Mouse (Mus musculus): ENCODE measurements around the gene Cfap58. TPM values are rescaled to one million over a fixed set of nuclear protein-coding genes. Genes with fewer than 3 reads are reported as not detected.

Cfap58 gene
- polyA plus RNA-seq (2015; fragmentation: Nextera tagmentation; extraction: Ambion mirVana) = 0.08 and 0.11 TPM in 2 replicates

DNA sequence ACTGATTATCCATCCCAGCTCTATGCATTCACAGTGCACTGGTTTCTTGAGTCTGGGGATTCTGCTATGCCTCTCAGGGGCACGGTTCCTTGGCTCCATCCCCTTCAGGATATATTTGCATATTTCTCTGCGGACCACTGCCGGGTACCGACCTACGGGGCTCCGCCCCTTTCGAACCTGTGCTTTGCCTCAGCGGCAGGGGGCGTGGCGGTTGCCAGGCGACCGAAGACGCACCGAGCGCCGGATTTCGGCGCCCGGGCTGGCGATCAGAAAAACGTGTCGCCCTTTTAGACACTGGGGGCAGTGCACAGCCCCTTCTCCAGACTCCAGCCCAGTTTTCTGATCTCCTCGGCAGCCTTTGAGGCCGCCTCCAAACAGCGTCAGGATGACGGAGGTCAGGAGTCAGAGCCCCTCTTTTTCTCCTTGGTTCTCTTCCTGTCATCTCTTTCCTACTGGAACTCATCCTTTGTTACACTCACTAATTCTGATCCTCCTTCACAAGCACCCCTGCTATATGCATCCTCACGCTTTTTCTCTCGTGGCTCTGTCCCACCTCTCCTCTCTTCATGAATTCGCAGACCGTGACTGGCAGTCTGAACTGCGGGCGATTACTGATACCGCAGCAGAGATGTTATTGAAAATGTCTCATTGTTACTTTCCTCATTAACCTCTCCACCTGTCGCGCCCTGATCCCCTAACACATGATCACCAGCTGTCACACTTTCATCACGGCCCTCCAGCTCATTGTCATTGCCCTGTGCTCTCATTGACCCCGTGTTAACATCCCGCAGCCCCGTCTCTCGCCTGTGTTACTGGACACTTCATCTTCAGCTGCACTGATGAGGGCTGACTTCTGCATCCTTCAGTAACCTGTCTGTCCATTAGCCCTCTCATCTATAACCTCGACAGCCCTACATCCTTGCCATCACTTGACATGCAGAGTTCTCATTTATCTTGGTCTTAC lies at the start of gene Cfap58:
Gene Cfap58, plus strand, starts transcription at position 233 of the 964 bp plus-strand sequence.
- Histone ChIP-seq H3K4me1 (peaks cover 11% of the 10 kb centered on the region), H3K9me3 (no peaks in the 10 kb centered on the region), H3K9ac (peak within 1 kb of the TSS; percentile 63), H3K4me2 (peak within 1 kb of the TSS; percentile 76), H3K36me3 (no peaks in the 10 kb centered on the region), H3K27ac (replicated peaks) (no peak within 1 kb of the TSS), H3K27me3 (replicated peaks) (peaks cover 38% of the 10 kb centered on the region), H3K4me3 (peak within 1 kb of the TSS; percentile 50)
- WGBS = 8% methylated on average over 41 of the region's 41 CpGs
- 0 out of 2 replicates have a peak, but pooled peaks have one; percentile 51 for ATAC-seq (ENCODE audit: extremely low read depth, insufficient number of reproducible peaks, low FRiP score, low TSS enrichment)

DNA sequence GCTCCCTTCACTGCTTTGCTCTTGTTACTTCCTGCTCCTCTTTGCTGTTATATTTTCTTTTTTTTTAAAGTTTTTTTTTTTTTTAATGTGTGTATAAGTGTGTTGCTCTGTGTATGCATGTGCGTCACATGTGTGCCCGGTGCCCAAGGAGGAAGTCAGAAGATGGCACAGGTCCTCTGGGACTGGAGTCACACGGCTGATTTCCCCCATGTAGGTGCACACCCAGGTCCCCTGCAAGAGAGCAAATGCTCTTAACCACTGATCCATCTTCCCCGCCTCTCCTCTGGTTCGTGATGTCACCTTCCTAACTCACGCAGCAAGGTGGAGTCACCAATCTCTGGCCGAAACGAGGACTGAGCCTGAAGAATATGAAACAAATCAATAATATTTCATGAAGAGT lies 49.4 kb upstream of the Cfap58 start:
- Histone ChIP-seq H3K4me1 (peaks cover 69% of the 10 kb centered on the region), H3K27me3 (replicated peaks) (no peaks in the 10 kb centered on the region), H3K27ac (replicated peaks) (no peak overlapping the region), H3K9ac (no peak overlapping the region), H3K4me2 (no peak overlapping the region), H3K4me3 (no peak overlapping the region), H3K9me3 (no peaks in the 10 kb centered on the region), H3K36me3 (peaks cover under 1% of the 10 kb centered on the region; the same call in 1 of the 2 replicates)
- ATAC-seq (ENCODE audit: extremely low read depth, insufficient number of reproducible peaks, low FRiP score, low TSS enrichment) = no peak
- 89% methylated on average over 8 of the region's 8 CpGs for WGBS

DNA sequence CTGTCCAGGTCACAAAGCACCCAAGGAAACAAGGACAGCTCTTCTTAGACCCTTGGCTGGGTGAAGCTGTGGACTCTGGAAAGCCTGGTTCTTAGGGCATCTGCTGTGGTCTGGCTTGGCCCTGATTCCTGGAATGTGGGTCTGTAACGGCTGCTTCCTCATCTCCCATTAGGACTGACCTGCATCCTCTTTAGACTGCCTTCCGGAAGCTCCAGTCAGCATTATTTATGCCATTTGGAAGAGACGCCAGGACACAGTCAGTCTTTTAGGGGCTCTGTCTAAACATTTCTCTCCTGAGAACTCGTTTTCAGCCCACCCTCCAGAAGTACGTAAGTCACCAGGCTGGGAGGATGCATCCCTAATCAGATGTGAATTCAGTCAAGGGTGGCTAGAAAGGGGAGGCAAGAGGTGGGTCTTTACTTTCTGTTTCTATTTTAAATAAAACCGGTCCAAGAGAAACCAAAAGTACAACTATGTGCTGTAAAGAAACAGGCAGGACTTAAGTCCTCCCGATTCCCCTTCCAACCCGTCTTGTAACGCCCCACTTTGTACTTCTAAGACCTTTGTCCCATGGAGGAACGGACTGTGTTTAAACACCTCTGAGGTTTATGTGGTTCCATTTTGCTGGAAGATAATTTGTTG lies 46.9 kb upstream of the Cfap58 start:
- ATAC-seq (ENCODE audit: extremely low read depth, insufficient number of reproducible peaks, low FRiP score, low TSS enrichment) = no peak
- peak overlapping the region; percentile 63 for H3K27ac ChIP-seq (replicated peaks)
- H3K9me3 ChIP-seq = no peaks in the 10 kb centered on the region
- no peaks in the 10 kb centered on the region for H3K27me3 ChIP-seq (replicated peaks)
- H3K4me2 ChIP-seq = no peak overlapping the region
- H3K4me1 ChIP-seq = peaks cover 44% of the 10 kb centered on the region
- H3K36me3 ChIP-seq = peaks cover 26% of the 10 kb centered on the region
- H3K9ac ChIP-seq = no peak overlapping the region
- no peak overlapping the region for H3K4me3 ChIP-seq
- WGBS = 59% methylated on average over 10 of the region's 10 CpGs

DNA sequence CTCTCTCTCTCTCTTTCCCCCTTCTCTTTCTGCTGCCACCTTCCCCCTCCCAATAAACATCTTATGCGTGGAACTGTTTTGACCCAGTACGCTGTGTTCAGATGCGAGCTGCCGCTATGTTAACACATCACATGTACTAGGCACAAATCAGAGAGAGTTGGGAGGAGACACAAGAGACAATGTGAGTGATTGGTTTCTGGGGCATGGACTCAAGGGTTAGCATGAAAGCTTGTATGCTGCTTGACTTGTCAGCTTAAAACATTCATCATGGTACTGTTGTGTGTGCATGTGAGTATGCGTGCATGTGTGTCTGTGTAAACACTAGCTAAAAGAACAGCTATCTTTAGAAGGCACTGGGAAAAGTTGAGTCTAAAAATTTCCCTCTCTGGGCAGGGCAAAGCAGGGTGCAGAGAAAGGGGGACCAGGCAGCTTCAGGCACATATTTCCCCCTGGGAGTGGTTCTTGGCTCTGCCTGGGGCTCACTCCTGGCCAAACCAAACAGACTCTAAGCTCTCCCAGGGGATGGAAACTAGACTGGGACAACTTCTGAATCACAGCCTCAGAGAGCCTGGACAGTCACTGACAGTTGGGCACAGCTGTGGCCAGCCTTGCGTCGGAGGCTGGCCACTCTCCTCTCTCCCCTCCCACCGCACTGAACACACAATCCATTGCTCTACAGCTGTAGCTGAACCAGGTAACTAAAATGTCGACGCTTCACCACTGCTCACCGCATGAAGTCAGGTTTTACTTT lies 45.7 kb upstream of the Cfap58 start:
- no peak; the same call in 1 of the 2 replicates for ATAC-seq (ENCODE audit: extremely low read depth, insufficient number of reproducible peaks, low FRiP score, low TSS enrichment)
- H3K27me3 ChIP-seq (replicated peaks) = no peaks in the 10 kb centered on the region
- peak overlapping the region; percentile 63 for H3K27ac ChIP-seq (replicated peaks)
- H3K9ac ChIP-seq = no peak overlapping the region
- no peaks in the 10 kb centered on the region for H3K9me3 ChIP-seq
- H3K4me1 ChIP-seq = peaks cover 33% of the 10 kb centered on the region
- WGBS = 63% methylated on average over 11 of the region's 11 CpGs
- H3K4me3 ChIP-seq = no peak overlapping the region
- H3K36me3 ChIP-seq = peaks cover 38% of the 10 kb centered on the region
- no peak overlapping the region for H3K4me2 ChIP-seq

DNA sequence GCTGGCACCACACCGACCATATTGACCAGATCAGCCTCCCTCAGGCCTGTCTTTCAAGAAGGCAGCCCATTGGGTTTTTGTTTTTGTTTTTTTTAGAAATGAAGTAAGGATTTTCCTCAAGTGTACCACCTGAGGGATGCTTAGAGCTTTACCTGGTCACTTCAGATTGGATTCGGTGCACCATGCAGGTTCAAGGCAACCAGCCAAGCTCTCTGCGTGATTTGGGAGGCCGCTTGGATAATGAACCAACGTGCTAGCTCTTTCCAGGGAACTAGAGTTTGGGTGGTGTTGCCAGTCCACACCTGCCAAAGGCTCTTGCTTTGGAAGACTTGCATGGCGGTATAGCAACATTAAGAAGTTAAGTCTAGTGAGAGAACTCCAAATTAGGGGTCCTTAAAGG lies 44.4 kb upstream of the Cfap58 start:
- Histone ChIP-seq H3K27ac (replicated peaks) (no peak overlapping the region), H3K9me3 (no peaks in the 10 kb centered on the region), H3K9ac (no peak overlapping the region), H3K4me2 (no peak overlapping the region), H3K4me1 (peaks cover 29% of the 10 kb centered on the region), H3K4me3 (no peak overlapping the region), H3K36me3 (peaks cover 51% of the 10 kb centered on the region), H3K27me3 (replicated peaks) (no peaks in the 10 kb centered on the region)
- WGBS = 92% methylated on average over 6 of the region's 6 CpGs
- ATAC-seq (ENCODE audit: extremely low read depth, insufficient number of reproducible peaks, low FRiP score, low TSS enrichment) = no peak

DNA sequence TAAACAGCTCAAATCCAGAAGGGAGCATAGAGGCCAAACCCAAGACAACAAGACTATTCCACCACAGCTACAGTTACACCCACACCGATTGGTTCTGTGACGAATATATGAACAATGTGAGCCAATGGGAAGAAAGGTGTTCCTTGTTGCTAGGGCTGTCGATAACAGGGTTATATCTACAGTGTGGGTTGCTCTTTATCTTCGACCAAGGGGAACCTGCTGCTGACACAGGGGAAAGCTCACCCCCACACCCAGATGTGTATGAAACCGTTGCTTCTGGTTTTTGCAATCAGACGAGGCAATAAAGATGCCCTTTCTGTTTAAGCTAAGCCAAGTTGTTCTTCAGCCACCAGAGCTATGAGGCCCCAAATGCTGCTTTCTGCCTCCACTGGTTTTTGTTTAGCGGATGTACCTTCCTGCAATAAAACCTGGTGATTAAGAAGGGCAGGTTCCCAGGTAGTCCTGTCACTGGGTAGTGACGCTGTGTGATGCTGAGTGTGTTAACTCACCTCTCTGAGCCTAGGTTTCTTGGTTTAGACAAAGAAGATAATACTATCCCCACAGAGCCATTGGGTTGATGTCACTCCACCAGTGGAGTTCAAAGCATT lies 38.9 kb upstream of the Cfap58 start:
- H3K9me3 ChIP-seq = no peaks in the 10 kb centered on the region
- WGBS = 71% methylated on average over 8 of the region's 8 CpGs
- H3K27ac ChIP-seq (replicated peaks) = no peak overlapping the region
- H3K4me2 ChIP-seq = no peak overlapping the region
- no peak overlapping the region for H3K4me3 ChIP-seq
- H3K4me1 ChIP-seq = peaks cover 37% of the 10 kb centered on the region
- peaks cover 71% of the 10 kb centered on the region for H3K36me3 ChIP-seq
- H3K9ac ChIP-seq = no peak overlapping the region
- ATAC-seq (ENCODE audit: extremely low read depth, insufficient number of reproducible peaks, low FRiP score, low TSS enrichment) = no peak
- no peaks in the 10 kb centered on the region for H3K27me3 ChIP-seq (replicated peaks)

DNA sequence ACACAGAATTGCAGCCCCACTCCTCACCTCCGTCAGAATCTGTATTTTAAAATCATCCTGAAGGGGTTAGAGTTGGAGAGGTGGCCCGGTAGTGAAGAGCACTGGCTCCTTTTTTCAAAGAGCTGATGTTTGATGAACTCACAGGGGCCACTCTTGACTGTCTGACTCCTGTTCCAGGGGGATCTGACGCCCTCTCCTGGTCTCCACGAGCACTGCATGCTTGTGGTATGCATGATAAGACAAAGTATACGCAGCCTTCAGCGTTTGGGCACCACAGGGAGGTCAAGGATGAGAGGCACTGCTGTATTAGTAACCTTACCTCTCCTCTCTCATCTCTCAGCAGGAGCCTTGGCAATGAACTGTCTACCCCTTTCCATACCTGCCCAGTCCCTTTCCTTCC lies 37.5 kb upstream of the Cfap58 start:
- no peak for ATAC-seq (ENCODE audit: extremely low read depth, insufficient number of reproducible peaks, low FRiP score, low TSS enrichment)
- peaks cover 45% of the 10 kb centered on the region for H3K4me1 ChIP-seq
- 68% methylated on average over 6 of the region's 6 CpGs for WGBS
- no peak overlapping the region for H3K27ac ChIP-seq (replicated peaks)
- H3K4me3 ChIP-seq = no peak overlapping the region
- no peak overlapping the region for H3K4me2 ChIP-seq
- H3K9ac ChIP-seq = no peak overlapping the region
- no peaks in the 10 kb centered on the region for H3K9me3 ChIP-seq
- no peaks in the 10 kb centered on the region for H3K27me3 ChIP-seq (replicated peaks)
- peaks cover 56% of the 10 kb centered on the region for H3K36me3 ChIP-seq

DNA sequence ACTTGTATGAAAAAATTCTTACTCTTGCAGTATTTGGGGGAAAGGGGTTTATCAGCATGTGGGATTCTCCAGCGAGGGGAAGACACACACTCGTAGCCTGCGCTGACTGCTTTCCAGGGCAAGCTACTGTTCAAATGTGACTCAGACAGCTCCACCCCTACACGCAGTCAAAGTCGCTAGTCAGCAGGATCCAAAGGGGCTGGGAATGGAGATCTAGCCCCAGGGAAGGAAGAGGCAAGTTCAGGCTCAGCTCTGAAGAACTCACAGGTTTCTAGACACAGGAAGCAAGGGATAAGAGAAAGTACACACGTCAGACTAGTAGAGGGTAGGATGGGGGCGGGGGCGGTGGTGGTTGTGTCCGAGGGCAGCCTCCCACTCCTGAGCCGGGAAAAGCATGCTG lies 36.9 kb upstream of the Cfap58 start:
- no peaks in the 10 kb centered on the region for H3K9me3 ChIP-seq
- H3K36me3 ChIP-seq = peaks cover 51% of the 10 kb centered on the region
- no peak for ATAC-seq (ENCODE audit: extremely low read depth, insufficient number of reproducible peaks, low FRiP score, low TSS enrichment)
- no peak overlapping the region for H3K27ac ChIP-seq (replicated peaks)
- whole genome bisulfite sequencing = 73% methylated on average over 10 of the region's 10 CpGs
- peaks cover 50% of the 10 kb centered on the region for H3K4me1 ChIP-seq
- H3K4me2 ChIP-seq = no peak overlapping the region
- no peaks in the 10 kb centered on the region for H3K27me3 ChIP-seq (replicated peaks)
- H3K9ac ChIP-seq = no peak overlapping the region
- H3K4me3 ChIP-seq = no peak overlapping the region

DNA sequence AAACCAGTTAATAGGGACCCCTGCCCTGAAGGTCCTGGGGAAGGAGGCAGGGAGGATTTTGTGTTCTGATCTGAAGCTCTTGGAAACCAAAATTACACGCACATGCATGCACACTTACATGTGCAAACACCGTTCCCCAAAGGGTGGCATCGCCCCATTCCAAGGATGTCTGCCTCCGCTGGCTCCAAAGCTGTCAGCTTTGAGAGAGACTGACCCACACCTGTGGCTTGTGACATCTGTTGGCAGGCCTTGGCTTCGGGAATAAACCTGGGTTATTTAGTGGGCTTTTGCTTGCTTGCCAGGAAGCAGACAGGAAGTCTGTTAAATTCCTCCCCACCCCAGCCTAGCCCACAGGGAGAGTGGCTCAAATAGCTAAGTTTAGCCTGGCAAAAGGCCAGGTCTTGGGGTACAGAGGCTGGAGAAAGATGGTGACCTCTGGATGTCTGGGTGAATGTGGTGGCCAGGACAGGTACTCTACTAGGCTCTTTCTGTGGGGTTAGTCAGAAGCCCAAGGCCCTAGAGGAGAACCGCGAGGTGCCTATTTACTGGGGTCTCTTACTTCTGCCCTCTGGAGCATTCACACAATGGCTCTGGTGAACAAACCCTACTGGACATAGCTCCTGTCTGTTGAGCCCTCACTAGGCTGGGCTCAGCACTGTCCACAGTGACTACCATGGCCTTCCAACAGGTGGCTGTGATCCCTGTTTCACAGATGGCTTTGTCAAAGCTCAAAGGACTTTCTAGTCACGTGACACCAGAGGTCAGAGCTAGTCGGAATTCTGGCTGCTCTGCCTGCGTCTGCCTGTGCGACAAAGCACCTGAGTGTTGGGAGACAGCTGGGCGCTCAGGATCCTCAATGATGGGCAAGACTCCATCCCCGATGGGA lies 34.9 kb upstream of the Cfap58 start:
- H3K27me3 ChIP-seq (replicated peaks) = no peaks in the 10 kb centered on the region
- H3K9ac ChIP-seq = peak overlapping the region; percentile 28
- peak overlapping the region; percentile 51 for H3K4me2 ChIP-seq
- H3K9me3 ChIP-seq = no peaks in the 10 kb centered on the region
- ATAC-seq (ENCODE audit: extremely low read depth, insufficient number of reproducible peaks, low FRiP score, low TSS enrichment) = peak; percentile 26; the same call in 1 of the 2 replicates
- WGBS = 53% methylated on average over 13 of the region's 13 CpGs
- H3K4me3 ChIP-seq = no peak overlapping the region
- H3K27ac ChIP-seq (replicated peaks) = peak overlapping the region; percentile 90
- peaks cover 37% of the 10 kb centered on the region for H3K36me3 ChIP-seq
- peaks cover 53% of the 10 kb centered on the region for H3K4me1 ChIP-seq

DNA sequence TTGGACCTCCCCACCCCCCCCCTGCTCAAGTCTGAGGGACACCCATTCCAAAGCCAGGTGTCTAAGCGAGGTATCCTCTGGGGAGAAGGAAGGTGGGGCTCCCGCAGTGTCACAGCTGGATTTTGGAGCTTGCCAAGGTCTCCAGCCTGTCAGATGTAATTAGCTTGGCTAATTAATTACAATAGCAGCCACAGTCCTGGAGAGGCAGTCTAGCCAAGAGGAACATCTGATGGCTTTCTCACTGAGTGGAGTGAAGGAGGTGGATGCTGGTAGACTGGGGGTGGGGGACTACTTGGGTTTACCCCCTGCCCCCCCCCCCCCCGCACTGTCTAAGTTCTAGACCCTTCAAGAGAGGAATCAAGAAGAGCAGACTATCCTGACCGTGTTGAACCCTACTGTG lies 33.8 kb upstream of the Cfap58 start:
- Histone ChIP-seq H3K9ac (0 out of 2 replicates have a peak overlapping the region, but pooled peaks have one; percentile 28), H3K27ac (replicated peaks) (peak overlapping the region; percentile 90), H3K9me3 (no peaks in the 10 kb centered on the region), H3K4me3 (no peak overlapping the region), H3K36me3 (peaks cover 30% of the 10 kb centered on the region), H3K27me3 (replicated peaks) (no peaks in the 10 kb centered on the region), H3K4me2 (no peak overlapping the region), H3K4me1 (peaks cover 59% of the 10 kb centered on the region)
- no peak for ATAC-seq (ENCODE audit: extremely low read depth, insufficient number of reproducible peaks, low FRiP score, low TSS enrichment)
- 71% methylated on average over 4 of the region's 4 CpGs for WGBS
